Mouse (Mus musculus): ENCODE measurements around the gene Heg1.

The Heg1 gene

DNA sequence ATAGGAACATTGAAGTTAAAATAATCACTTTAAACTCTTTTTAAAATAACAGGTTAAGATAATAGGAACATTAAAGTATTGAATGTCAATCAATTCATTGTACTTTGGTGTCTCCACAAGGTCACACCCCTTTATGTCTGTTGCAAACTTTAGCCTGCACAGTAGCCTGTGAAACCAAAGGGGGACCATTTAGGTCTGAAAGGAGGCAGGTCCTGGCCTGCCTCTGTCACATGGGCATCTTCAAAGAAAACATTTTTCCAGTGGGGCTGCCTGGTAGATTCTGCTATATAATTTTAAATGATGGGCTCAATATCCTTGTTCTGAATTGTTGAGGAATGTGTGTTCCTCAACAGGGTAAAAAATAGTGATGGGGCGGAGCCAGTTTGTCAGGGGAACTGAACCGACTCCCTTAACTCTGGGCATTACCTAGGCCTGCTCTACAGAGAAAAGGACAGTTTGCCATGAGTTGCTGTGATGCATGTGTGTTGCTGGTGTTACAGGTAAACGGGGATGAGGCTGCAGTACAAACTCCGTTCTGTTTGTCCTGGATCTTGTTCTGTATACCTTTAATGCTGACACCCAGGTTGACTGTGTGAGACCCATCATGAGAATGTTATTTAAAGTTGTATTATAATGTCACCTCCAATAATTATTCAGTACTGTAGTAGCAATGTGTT, 86.7 kb downstream of the Heg1 start:
- DNase-seq (ENCODE audit: low read depth, low spot score), result no peak

DNA sequence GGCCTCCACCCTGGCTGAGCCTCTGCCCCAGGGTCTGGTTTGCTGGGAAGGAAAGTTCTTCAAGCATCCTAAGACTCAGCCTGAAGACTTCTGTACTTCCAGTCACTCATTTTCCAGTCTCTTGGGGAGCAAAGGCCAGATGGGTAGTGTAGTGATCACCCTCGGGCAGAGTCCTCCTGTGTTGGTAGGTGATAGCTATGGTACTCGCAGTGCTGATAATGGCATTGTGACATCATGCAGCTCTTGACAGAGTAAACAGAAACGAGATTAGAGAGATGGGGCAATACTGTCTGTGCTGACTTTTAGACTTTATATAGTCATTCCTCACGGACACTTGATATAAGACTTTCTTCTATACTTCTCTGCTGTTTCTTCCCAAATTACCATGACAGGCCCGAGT, 88.6 kb downstream of the Heg1 start:
- DNase-seq (ENCODE audit: low read depth, low spot score), result no peak

DNA sequence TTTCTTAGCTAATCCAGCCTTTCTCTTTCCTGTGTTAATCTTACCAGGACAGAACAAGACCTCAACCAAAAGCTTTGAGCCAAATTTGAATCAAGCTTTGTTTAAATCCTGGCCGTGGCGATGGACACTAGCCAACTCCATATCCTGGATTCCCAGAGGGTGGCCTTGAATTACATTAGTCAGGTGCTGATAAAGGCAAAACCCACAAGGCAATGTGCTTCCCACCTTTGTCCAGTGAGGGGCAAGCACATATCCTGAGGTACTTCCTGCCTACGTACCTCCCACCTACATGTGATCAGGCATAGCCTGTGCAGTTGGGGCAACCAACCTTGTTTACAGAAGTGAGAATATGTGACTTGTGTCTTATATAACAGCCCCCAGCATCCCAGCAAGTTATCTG, 90.8 kb downstream of the Heg1 start:
- no peak for DNase-seq (ENCODE audit: low read depth, low spot score)

DNA sequence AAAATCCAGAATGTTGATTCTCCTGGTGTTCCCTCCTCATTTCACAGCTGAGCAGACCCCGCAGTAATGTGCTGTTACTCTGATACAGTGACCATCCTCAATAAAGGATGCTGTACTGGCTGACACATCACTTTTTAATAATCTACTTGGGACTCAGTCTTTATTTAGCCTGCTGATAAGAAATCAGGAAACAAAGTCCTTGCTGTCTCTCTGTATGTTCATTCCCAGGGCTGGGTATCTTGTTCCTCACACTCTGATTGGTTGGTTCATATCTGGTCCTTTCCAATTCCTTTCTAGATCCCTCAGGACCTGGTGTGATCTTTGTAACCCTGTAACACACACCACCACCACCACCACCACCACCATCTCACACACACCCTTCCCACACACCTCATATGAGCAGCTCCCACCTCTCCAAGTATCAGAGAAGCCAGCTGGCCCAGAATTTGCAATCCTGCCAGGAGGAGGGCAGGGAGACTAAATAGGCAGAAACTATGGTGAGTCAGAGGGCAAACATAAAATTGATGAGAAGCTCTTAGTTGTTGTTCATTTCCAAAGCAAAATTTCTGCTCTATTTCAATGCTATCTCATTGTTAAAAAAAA, 91.7 kb downstream of the Heg1 start:
- no peak for DNase-seq (ENCODE audit: low read depth, low spot score)

DNA sequence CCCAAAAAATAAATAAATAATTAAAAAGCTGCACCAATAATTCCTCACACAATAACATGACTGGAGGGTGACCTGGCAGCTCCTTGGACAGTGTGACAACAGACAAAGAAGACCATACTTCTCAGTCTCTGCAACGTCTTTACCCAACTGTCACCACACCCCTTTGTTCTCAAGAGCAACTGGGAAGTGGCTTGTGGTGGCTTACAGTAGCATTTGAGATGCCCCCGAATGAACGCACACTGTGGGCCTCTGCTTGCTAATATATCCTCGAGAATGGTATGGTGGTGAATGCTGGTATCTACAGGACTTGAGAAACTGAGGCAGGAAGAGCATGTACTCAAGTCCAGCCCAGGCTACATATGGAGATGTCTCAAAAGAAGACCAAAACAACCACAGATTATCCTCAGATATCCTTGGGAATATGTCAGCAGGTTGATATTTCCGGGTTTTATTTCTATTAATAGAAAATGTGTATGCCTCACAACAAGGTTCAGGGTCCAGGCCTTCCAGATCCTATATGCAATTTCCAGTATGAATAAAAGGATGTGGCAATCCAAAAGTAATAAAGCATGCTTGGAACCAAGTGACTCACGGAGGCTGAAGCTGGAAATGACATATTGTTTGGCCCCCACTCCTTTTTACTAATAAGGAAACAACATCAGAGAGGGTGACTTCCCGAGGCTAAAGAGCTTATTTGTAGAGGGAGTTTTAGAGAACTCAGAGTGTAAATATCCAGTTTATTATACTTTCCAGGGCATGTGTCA, 92.8 kb downstream of the Heg1 start:
- DNase-seq (ENCODE audit: low read depth, low spot score), result no peak

DNA sequence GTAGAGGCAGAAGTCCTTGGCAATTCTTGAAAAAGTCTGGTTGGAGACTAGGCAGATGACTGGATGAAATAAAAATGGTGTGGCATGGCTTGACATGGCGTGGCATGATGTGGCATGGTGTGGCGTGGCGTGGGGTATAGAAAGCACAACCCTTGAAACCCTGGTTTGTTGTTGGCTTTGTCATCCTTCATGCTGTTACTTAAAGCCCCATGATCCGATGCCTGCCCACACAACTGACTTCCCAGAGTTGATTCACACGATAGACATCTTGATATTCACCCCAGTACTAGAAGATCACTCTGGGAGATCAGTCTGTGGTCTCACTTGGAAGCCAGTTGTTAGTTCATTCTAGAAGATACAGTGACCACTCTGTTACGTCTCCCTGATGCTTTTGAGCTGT, 93.4 kb downstream of the Heg1 start:
- DNase-seq (ENCODE audit: low read depth, low spot score), result no peak

DNA sequence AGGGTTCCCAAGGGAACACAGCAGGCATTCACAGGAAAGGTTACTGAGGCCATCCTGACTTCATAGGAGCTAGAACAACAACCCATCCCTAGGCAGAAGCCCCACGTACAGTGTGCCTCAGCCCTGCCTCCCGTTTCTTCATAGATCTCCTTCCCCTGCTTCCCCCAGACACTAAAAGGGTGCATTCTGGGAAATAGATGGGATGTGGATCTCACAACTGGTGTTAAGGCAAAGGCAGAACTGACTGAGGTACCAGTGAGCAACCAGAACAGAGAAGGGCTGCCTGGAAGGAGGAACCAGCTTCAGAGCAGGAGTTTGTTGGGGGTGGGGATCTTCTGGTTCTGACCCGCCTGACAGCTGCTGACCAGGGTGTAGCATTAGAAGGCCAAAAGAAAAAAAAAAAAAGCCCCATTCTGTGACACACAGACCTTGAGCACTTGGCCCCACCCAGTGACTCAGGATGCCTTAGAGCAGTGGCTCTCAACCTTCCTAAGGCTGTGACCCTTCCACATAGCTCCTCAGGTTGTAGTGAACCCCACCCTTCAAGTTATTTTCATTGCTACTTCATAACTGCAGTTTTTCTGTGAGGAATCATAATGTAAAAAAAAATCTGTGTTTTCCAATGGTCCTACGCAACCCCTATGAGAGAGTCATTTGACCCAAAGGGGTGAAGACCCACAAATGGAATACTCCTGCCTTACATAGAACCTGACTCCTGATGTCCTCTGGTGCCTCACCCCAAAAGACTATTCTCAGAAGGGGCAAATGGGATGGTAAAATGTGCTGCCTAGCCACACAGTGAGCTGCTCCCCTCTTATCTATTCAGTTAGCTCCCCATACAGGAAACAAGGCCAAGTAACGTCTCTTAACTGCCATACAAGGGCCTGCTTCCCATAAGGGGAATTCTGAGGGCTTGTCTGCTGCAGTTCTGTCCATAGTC, 97.9 kb downstream of the Heg1 start:
- no peak for DNase-seq (ENCODE audit: low read depth, low spot score)

DNA sequence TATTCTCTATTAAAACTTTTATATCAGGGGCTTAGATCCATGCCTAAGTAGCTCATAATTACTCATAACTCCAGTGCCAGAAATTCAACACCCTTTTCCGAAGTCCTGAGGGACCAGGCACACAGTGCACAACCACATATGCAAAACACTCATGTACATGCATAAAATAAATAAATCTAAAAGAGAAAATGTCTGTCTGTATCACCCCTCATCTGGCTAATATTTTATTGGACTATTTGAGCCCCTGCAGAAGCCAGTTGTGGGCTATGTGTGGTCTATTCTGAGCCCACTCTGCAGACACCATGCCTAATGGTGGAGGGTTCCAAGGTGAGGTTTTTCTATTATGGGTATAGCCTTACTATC, 98.5 kb downstream of the Heg1 start:
- no peak for DNase-seq (ENCODE audit: low read depth, low spot score)

DNA sequence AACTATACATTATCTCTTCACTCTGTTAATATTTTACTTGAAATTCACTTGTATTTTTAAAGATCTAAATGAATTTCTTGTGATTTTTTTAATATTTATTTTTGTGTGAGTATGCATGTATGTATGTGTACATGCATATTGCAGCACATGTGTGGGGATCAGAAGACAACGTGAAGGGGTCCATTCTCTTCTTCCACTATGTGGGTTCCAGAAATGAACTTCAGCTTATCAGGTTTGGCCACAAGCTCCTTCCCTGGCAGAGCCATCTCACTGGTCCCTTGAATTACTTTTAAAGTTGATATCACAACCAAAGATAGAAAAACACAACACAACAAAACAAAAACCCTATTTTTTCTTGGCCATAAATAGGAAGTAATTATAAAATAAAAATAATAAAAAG, 100.4 kb downstream of the Heg1 start:
- no peak for DNase-seq (ENCODE audit: low read depth, low spot score)

DNA sequence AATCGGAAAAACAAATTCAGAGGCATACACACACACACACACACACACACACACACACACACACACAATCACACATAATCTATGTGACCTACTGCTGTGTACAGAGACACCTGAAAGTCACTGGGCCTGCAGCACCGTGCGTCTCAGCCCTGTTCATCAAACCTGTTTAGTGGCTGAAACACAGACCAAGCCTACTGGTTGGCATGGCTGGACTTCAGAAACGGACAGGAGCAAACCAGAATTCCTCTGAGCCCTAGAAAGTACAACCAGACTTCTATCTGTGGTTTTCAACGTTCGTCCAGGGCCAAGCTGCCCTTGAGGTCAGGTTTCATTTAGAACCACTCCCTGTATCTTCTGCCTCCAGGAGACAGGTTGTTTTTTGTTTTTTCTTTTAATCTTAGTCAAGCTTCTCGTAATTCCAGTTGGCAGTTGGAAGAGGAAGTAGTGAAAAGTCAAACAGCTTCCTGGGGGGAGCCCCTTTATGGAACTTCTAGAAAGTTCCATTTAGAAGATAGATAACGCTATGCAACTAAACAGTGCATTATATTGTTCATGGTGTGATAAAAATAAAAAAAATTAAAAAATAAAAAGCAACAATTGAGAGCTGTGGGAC, 101.0 kb downstream of the Heg1 start:
- DNase-seq (ENCODE audit: low read depth, low spot score), result no peak

DNA sequence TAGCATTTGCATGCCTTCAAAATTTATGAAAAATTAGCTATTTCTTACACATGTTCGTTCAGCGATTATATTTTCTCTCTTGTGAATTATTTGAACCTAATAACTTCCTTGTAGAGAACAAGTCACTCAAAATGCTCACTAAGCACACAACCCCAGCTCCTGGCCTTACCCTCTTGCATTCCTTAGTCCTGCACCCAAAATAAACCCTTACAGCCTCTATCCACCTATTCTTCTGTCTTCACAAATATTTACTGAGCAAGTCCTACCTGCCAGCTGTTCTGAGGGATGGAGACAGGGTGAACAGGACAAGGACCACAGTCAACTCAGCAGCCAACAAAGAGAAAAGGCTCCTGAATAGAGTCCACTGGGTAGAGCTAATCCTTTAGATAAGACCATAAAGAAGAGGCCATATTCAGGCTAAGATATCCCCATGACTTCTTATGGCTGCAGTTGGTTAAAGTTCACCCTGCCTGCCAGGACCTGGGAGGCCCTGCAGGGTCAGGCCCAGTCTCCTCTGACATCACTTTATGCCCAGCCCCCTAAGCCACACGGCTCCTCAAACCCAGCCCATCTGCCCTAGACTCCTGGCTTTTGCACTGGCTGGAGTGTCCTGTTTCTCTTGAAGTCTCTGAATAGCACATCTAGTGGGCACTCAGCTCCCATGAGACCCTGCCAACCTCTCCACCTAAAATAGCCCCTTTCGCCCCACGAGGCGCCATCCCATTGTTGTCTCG, 102.7 kb downstream of the Heg1 start:
- no peak for DNase-seq (ENCODE audit: low read depth, low spot score)

DNA sequence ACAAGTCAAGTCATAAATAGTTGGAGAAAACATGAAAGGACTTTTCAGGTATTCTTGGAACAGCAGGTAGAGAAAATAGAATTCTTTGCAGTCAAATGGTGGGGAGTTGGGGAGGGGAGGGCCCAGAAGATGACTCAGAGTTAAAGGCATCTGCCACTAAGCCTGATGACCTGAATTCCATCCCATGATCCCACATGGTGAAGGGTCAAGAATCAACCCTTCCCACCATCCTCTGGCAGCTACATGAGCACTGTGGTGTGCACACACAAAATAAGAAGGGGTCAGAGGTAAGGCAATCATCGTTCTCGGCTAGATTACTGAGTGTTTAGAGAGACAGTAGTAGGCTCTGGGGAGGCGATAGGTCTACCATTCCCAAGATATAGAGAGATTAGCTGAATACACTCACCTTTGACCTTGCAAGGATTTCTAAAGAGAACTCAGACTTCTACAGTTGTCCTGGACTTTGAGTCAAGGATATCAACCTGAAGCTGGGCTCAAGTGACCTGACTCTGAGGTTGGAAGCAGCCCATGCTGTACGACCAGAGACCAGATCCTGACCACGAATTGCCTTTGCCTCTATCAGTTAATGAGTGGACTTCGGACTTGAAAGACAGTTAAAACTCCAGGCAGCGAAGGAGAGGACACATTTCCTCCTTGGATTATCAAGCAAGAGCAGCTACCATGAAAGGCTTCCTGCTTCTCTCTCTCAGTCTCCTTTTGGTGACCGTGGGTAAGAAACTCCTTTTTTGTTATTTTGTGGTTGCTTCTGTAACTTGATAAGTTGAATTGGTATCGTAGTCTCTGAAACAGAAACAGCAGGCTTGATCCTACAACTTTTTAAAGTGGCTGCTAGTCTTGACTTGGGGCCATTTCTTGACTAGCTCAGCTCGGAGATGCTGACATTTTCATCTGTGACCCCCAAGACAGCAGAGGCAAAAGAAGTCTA, 109.9 kb downstream of the Heg1 start, which contains the start of gene Muc13:
TSS of gene Muc13 (plus strand) at position 192 of the 946 bp plus-strand sequence.
- DNase-seq (ENCODE audit: low read depth, low spot score), result no peak

DNA sequence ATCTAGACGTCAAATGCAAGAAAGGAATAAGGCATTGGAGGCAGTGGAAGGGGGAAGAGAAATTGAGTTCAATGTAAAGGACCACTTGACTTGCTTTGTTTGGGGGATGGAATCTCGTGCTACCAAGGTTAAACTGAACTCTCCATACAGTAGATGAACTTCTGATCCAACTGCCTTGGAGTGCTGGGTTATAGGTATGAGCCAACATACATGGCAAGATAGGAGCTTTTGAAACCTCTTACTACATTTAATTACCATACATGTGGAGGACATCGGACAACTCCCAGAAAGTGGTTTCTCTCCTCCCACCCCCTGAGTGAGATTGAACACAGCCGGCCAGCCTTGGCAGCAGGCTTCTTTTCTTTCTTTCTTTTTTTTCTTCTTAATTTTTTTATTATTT, 110.9 kb downstream of the Heg1 start:
- no peak for DNase-seq (ENCODE audit: low read depth, low spot score)

DNA sequence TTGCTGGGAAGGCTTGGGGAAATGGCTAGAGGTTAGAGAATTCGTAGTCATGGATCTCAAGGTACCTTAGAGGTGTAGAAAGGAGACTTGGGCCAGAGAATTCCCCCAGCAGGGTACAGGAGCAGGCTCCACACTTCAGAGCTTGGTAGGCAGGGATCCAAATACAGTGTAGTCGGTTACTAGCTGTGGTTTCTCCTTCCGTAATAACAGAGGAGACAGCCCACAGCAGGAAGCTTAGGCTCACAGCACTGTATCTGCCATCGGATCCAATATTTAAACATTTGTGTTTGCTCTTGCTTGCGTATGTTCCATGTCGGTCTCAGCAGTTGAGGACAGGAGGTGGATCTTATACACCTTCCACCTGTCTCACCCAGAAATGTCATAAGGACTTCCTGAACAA, 111.7 kb downstream of the Heg1 start:
- no peak for DNase-seq (ENCODE audit: low read depth, low spot score)

DNA sequence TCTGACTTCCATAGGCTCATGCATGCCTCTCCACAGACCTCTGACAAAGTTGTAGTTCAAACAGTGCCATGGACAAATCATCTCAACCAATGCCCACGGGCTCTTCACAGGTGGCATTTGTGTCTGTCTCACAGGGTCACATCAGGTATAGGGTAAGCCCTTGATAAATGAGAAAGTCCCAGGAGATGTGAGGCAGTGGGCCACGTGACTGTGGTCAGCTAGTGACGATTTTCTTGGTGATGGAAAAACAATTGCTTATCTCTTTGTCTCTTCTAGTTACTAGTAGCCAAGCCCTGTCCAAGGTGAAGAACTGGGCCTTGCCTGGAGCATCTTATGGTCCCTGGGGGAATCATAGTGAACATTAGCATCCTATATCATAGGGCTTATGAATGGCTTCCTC, 112.6 kb downstream of the Heg1 start:
- DNase-seq (ENCODE audit: low read depth, low spot score), result no peak

DNA sequence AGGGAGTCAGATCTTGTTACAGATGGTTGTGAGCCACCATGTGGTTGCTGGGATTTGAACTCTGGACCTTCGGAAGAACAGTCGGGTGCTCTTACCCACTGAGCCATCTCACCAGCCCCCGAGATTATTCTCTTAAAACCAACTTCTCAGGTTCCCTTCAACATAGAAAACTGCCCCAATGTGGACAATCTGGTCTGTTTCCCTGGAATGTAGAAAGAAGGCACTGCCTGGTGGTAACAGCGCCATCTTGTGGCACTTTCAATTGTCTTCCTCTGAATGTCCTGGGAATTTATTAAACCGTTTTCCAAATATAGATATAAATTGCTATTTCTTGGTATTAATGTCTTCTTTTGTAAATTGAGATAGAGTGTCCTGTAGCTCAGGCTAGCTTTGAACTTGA, 113.7 kb downstream of the Heg1 start:
- peak; percentile 68 for DNase-seq (ENCODE audit: low read depth, low spot score)

DNA sequence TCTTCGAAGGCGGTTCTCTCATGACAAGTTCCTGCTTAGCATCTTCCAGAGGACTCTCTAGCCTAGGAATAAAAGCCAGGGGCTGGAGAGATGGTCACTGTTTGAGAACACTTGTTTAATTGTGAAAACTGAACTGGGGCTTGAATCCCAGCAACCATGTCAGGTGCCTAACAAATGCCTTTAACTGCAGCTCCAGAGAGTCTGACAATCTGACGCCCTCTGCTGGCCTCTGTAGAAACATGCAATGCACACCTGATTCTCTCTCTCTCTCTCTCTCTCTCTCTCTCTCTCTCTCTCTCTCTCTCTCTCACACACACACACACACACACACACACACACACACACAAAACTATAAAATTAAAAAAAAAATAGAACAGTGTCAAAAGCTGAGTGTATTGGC, 125.8 kb downstream of the Heg1 start:
- peak; percentile 34 for DNase-seq (ENCODE audit: low read depth, low spot score)

DNA sequence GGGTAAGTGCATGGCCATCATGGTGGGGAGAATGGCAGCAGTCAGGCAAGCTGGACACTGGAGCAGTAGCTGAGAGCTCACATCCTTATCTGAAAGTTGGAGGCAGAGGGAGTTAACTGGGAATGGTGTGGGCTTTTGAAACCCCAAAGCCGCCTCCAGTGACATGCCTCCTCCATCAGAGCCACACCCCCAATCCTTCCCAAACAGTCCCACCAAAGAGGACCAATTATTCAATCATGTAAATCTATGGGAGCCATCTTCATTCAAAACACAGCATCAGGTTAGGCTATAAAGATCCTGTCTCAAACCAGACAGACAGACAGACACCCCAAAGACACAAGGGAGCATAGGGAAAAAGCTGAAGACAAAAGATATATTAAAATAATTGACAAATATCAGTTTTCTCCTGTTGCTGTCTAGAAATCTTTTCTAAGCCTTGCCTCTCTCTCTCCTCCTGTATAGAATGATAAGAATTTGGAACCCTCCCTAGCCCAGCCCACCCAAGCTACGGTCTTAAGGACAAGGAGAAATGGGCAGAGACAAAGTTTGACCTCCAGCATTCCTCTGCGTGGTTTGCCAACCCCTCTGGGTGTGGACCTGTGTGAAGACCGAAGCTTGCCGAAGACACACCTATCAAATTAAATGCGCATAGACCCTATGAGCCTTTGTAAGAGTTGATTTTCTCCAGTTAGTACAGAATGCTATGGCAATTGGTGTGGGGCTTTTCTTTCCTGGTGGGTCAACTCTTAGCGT, 134.4 kb downstream of the Heg1 start:
- DNase-seq (ENCODE audit: low read depth, low spot score), result peak; percentile 89
